Mouse (Mus musculus) B cell, adult 2 months (primary cell): ENCODE results near the gene Gm21560.
A peak's percentile ranks its signal among the peaks of the same experiment; 100 is the strongest.
"Not testable (repeated sequence)": the region's sequence is repeated elsewhere in the genome, so short reads cannot be mapped to it uniquely, and the experiment has no call there.

Experiments
- DNase-seq, 2 experiments: peaks; one replicate each; pipeline ENCODE4 v3.0.0; 2022

Gm21560 gene

GRCm38 (mm10) chr14:6219192-6219591, at the start of gene Gm21560:
Gene Gm21560, minus strand, starts transcription at chr14:6219292.
- not testable (repeated sequence) for DNase-seq

GRCm38 (mm10) chr14:6163538-6163937, 55.6 kb downstream of the Gm21560 start:
- DNase-seq: peak in 1 of 2 experiments; percentile 0

GRCm38 (mm10) chr14:6161085-6161484, 58.0 kb downstream of the Gm21560 start:
- not testable (repeated sequence) for DNase-seq
